Mouse (Mus musculus): ENCODE data around the gene Megf6. TPM values are rescaled to one million over a fixed set of nuclear protein-coding genes. Genes with fewer than 3 reads are reported as not detected.

Megf6 gene
- total RNA-seq, 4 experiments from 2014 or later = 6.2 to 7.9 (median 7.1) TPM

DNA sequence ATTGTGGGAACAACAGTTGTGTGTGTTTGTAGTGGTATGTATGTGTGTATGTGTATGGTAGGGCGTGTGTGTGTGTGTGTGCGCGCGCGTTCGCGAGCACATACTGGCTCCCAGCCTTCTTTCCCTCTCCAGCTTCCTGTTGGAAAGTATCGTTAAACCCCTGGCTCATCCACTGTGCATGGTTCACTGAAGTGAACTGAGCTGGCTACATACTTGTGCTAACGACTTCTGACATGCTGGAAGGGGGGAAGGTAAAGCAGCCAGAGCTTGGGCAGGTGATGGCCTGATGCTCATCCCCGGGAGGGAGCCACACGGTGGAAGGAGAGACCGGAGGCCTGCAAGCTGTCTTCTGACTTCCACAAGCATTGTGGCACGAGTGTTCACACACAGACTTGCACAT lies 40.9 kb downstream of the Megf6 start:
- no peak for DNase-seq (ENCODE audit: low spot score in 2 of 2)

DNA sequence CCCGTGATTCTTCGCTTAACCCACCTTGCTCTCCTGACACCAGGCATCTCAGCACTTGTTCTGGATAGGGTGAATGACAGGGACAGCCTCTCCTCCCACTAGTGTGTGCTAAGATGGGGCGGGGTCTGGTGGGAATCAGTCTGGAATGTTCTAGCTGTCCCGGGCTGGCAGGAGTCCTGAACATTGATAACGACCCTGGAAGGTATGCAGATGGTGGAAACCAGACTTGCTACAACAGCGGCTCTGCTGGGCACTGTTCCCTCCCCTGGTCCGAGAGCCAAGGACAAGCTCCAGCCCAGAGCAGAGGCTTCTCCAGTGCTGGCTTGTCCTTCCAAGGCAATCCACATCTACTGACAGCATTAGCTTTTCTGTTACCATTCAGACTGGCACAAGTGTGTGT lies 43.1 kb downstream of the Megf6 start:
- DNase-seq (ENCODE audit: low spot score in 2 of 2) = no peak

DNA sequence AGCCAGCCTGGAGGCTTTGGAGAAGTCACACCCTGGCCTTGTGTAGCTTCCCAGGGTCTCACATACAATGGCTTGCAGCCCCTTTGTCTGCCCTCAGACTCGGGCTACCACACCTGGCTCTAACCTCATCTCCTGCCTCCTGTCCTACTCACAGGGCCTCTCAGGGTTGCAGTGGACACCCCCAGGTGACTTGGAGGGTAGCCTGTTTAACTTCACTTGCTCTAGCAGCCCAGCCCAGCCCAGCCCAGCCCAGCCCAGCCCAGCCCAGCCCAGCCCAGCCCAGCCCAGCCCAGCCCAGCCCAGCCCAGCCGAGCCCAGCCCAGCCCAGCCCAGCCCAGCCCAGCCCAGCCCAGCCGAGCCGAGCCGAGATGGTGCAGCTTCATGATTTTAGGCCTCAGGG lies 43.5 kb downstream of the Megf6 start:
- DNase-seq (ENCODE audit: low spot score in 2 of 2) = no peak

DNA sequence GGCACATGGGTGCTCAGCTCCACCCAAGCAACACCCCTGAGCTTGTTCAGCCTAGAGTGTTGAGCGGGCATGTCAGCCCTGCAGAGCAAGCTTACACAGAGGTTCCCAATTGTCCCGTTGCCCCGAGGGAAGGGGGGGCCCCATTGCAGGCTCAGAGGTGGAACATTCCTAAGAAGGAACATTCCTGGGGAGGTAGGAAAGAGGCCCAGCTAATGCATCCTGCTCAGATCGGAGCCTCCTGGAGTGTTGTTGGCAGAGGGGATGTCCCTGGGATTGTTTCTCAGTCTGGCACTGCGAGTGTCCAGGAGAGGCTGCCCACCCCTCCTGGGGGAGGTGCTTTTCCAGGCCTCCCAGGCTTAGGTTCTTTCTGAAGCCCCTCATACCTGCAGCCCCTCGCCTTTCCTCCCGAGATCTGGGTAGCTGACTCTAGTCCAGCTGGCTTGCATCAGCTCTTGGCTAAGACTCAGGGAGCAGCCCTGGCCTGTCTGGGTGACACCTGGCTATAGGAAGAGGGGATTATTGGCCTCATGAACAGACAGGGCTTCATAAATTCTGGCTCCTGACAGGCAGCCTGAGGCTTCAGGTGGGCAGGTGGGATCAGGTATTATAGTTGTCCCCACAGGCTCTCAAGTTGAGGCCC lies 47.3 kb downstream of the Megf6 start:
- DNase-seq (ENCODE audit: low spot score in 2 of 2) = no peak

DNA sequence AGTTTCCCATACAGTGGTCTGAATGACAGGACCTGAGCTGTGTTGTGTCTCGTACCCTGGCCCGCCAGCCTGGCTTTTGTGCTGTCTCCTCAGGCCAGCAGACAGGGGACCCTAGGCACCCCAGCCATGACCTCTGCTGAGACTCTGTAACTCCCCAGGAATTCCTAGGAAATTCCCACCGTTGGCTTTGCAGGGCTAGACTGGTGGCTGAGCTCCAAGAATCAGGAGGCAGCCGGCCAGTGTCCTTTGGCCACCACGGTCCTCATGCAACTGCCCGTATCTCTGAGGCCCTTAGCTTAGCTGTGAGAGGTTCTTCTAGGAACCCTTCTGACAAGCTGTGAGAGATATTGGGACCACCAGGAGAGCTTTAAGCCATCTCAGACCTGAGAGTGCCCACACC lies 52.2 kb downstream of the Megf6 start:
- no peak for DNase-seq (ENCODE audit: low spot score in 2 of 2)

DNA sequence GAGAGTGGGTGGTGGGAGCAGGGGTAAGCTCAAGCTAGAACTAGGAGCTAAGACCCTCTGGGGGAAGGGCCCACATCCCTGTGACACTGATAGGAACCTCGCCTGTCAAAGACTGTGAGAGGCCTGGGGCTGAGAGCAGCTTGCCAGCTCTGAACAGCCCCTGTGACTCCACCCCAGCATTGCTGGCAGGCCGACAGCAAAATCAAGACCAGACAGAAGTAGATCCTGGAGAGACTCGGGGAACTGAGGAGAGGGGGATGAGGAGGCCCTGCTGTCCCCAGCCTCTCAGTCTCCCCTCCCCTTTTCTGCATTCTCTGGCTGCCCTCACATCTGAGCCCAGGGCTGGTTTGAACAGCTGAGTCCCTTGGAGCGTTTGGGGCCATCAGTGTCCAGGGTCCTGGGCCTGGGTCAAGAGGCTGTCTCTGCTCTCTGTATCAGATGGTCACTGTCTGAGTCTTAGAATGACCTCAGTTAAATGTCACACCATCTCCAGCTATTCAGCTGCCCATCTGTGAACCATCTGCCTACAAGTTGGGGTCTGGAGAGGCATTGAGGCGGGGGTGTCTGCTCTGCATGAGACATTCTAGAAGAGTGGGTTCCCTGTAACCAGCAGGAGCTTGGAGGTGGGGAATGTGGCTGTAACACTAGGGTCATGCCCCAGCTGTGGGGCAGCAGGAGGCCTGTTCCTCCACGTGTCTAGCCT lies 53.9 kb downstream of the Megf6 start:
- DNase-seq (ENCODE audit: low spot score in 2 of 2) = no peak

DNA sequence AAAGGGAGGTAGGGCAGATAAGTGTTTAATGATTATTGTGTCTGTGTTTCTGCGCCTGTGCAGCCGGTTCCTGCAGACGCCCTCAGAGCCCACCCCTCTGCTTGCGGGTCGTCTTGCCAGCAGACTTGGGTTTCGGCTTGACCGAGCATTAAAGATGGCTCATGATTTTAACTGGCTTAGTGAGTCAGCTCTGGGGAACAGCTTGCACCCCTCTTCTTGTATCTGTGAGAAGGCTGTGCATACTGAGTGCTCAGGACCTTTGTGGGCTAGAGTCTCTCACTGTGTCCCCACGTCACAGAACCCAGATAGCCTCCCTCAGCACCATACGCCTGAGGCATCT lies 54.4 kb downstream of the Megf6 start:
- DNase-seq (ENCODE audit: low spot score in 2 of 2) = no peak

DNA sequence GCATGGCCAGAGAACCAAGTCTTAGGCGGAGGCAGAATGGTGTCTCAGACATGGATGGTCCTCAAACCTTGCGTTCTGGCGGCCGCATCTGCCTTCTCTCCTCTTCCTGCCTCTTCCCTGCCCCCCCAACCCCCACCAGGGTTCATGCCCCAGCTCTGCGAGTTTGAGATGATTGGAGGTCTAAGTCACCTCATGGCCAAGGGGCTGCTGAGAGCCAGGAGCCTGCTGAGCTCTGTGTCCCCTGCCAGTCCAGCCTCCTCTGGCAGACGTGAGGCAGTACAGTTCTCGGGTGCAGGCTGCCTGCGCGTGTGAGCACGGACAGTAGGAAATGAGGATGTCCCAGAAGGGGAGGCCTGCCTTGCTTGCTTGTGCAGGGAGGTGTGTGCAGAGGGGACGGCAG lies 56.1 kb downstream of the Megf6 start:
- DNase-seq (ENCODE audit: low spot score in 2 of 2) = no peak

DNA sequence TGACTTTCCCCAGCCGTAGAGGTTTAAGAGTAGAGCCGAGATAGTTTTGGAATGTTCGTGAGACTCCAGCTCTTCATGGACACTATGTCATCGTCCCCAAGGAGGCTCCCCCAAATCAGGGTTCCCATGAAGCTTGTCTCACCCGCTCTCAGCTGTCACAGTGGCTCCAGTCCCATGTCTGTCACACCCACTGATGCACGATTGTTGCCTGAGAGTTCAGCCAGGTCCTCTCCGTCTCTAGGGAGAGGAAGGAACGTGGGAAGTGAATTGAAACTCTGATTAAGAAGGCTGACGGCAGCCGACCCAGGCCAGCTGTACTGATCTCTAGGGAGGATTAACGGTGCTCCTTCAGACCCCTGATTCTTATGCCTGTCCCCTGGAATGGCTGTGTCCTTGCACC lies 57.8 kb downstream of the Megf6 start:
- DNase-seq (ENCODE audit: low spot score in 2 of 2) = no peak

DNA sequence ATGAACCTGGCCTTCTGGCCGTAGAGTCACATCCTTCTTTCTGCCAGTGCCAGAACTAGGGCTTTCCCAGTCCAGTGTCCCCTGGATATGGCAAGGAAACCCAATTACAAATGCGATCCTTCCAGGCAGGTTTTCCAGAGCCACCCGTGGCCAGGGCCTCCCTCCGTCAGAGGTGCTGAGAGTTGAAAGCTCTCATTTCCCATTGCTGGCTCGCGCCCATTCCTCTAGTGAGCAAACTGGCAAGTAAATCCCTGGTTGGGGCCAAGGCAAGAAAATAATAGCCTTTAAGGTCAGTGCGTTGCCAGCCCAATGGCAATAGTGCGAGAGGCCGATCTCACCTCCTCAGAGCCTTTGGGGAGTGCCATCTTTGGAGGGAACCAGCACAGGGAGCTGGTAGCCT lies 59.0 kb downstream of the Megf6 start:
- DNase-seq (ENCODE audit: low spot score in 2 of 2) = no peak

DNA sequence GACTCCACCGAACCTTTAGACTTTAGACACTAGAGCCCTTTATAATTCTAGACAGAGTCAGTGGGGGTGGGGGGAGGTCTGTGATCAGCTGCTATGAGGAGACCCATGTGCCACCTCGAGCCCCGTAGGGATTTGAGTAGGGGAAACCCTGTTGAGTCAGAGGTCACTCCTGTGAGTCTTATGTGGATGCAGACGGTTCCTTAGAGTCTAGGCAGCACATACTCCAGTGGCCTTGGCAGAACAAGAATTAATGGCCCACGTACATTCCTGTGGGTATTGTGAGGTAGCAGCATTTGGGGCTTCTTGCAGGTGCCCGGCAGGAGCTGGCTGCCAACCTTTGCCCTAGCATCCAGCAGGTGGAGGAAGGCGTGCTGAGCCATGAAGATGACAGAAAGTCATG lies 60.9 kb downstream of the Megf6 start:
- DNase-seq (ENCODE audit: low spot score in 2 of 2) = no peak

DNA sequence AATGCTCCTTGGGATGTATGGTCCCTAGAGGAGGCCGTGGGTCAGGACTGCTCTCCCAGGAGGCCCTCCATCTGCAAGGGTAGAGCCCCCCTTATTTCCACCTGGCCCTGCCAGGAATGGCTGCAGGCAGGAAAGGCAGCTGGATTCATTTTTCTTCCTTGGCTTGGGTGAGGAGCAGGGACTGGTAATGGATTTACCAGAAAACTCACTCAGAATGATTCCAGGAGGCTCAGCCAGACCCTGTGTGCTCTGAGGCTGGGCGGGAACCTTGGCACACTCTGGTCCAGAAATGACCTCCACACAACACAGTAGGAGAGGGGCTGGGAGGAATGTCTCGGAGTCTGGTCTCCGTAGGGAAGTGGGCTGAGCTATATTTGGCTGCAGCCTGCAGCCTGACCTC lies 61.8 kb downstream of the Megf6 start:
- no peak for DNase-seq (ENCODE audit: low spot score in 2 of 2)

DNA sequence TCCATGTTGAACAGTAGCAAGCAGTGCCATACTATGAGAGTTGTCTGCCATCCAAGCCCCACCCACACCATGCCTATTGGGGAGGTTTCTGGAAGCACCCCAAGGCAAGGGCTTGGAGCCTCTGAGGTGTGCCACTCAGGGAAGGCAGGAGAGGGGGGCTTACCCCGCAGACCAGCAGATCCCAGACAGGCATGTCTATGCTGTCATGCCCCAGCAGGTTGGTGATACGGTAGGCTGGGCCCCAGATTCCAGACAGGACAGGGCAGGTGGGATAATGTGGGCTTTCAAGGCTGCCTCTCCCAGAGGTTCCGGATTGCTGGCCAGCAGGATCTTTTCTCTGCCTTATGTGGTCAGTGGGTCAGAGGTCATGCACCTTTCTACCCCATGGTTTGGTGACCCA lies 65.5 kb downstream of the Megf6 start:
- no peak for DNase-seq (ENCODE audit: low spot score in 2 of 2)

DNA sequence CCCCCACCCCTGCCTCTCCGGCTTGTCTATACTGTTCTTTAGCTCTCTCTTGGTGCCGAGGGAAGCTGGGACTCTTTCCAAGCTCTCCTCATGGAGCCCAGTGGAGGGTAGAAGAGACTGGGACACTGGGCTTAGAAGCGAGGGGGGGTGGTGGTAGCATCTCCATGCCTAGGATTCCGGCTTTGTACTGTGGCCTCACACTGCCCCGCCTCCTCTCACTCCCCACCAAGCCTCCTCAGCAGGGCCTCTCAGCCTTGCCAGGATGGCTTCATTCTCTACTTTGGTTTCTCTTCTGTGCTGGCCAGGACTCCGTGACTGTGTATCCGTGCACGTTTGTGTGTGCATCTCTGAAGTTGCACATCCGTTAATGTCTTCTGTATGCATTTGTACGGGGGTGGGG lies 66.4 kb downstream of the Megf6 start:
- no peak for DNase-seq (ENCODE audit: low spot score in 2 of 2)

DNA sequence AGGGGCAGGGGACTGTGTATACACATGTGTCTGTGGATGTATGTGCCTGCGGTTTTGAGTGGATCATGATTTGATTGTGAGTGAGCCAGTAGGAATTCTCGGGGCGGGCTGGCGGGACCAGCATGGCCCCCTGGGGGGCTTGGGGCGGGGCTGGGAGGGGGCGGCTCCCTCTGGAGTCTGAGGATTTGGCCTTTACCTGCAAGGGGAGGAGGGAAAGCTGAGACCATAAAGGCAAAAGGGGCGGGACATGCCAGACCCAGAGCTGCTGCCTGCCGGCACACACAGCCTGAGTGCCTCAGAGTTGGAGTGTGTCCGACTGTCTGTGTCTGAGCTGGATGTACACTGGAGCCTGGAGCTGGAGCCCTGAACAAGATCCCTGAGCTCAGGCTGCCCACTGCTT lies 66.8 kb downstream of the Megf6 start:
- DNase-seq (ENCODE audit: low spot score in 2 of 2) = no peak

DNA sequence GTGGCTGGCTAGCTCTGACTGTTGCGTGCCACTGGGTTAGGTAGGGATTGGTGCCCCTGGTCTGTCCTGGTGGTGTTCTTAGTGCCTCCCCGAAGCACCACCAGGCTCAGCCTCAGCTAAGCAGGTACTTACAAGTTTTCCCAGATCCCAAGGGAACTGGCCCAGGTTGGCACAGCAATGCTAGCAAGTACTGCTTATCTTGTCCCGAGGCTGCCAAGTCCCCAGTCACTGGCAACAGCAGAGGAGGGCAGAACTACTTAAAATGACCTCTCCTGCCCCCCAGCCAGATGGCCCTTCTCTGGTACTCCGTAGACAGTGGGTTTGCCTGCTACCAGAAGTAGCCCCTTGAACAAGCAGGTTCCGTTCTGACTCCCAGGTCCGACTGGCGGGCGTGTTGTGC lies 68.7 kb downstream of the Megf6 start:
- DNase-seq (ENCODE audit: low spot score in 2 of 2) = no peak

DNA sequence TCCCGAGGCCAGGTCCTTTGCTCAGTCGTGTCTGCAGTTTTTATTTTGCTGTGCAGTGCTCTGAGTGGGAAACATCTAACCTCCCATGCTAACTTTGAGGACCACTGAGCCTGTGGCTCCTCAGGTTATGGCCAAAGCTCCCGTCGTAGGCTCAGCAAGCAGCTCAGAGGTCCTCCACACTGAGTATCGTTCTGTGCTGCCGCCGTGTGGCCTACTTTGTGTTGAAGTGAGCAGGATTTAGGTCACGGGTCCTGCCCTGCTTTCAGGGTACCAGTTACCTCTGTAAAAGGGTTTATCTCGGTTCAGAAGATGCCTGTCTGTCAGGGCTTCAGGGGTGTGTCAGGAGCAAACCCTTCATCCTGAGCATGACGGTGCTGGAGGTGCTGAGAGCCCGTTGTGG lies 70.1 kb downstream of the Megf6 start:
- no peak for DNase-seq (ENCODE audit: low spot score in 2 of 2)

DNA sequence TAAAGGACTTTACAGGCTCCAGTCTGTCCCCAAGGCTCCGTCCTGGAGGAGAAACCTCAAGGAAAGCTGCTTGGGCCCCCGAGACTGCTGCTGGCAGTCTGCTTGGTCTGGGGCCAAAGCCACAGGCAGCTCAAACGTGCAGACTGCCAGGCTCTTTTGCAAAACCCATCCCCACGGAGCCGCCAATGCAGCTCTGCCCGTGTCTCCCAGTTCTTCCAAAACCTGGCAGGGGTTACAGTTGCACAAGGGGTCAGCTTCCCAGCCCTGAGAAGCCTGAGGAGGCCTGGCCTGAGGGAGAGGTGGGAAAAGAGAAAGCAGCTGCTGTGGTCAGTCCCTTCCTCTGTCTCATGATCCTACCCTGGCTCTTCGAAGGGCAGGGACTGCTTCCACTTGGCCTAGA lies 74.8 kb downstream of the Megf6 start:
- DNase-seq (ENCODE audit: low spot score in 2 of 2) = no peak

DNA sequence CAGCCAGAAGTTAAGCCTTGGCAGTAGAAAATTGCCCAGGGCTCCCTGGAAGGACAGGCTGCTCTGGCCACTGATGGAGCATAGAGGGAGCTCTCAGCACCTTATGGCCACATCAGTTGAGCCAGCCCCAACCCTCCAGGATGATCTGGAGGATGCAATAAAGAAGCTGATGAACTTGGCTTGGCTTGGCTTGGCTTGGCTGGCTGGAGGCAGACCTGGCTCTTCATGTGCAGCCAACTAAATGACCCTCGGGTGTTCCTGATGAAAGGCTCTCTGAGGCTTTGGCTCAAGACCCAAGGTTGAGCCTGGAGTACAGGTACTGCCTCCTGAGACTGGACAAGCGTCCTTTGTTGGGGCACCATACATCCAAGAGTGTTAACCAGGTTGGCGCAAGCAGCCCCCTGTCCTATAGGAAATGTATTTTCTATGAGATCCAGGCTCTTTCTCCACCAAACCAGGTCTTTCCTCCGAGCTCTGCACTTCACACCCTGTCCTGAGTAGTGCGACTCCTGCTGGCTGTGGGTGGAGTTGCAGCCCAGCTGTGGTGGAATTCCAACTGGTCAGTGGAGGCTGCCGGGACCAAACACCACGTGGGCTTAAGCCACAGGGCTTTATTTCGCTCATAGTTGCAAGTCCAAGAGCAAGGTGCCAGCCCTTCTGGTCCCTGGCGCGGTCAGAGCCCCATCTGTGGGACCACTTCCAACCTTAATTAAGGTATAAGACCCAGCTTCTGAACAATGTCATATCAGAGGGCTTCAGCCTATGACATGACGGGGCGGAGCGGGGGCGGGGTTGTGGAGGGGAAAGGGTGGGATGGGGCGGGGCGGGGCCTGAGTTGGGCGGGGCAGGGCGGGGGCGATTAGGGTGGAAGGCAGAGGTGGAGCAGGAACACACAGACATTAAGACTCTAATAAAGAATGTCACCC lies 75.8 kb downstream of the Megf6 start:
- DNase-seq (ENCODE audit: low spot score in 2 of 2) = peak in 1 of 2 experiments; percentile 52

DNA sequence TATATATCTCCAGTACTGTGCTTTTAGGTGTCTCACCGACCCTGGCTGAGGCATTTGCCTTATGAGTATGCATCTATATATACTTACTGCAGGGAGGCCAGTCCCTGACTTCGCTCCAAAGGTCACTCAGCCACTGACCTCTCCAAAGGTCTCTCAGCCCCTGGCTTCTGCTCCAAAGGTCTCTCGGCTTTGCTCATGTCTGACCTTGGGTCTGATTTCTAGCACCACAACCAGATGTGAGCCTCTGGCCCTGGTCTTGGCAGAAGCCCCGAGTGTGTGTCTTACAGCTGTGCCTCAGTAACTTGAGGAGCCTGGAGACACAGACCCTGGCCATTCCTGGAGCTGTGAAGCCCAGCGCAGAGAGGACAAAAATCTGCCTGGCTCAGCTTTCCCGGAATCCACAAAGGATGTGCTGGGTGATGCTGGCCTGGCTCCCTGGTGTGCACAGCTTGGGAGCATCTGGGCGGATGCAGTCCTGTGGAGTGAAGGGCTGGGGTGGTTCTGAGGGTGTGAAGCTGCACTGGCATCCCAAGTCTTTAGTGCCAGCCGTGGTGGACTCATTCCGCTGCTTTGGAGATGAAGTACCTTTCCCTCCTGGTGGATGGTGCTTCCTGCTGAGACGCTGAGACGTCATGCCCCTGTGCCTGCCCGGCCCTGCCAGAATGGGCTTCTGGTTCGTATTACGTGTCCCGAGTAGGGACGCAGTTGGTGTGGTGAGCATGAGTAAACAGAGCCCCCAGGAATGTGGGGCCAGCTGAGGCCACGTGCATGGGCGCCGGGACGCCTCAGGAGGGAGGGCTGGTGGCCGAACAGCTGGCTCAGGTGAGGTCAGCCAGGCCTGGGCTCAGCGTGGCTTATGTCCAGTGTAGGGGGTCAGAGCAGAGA lies 76.9 kb downstream of the Megf6 start:
- DNase-seq (ENCODE audit: low spot score in 2 of 2) = no peak

DNA sequence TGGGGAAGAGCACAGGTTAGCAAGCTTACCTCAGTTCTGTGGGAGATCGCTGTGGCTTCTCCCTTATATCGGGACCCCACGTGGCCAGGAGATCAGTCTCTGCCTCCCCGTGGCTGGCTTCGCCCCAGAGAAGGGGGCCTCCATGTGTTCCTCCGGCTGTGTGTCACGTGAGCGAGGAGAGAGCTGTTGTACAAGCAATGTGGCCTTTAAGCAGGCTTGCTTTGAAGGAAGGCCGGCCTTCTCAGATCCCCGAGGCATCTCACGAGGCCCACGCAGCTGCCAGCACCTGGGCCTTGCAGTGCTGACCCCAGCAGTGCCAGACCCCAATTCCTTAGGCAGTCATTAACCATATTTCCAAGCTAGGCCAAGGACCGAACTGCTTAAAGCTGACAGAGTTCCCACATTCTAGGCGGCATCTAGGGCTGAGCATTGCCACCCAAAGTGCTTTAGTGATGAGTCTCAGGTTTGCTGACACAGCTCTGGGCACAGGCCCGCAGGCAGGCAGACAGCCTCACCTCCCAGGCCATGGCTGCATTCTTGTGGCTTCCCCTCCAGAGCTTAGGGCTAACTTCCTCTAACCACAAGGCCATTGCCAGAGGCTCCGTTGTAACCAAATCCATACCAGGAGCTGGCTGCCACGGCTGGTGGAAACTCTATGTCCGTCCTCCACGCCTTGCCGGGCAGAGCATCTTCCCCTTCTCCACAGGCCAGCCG lies 77.7 kb downstream of the Megf6 start:
- DNase-seq (ENCODE audit: low spot score in 2 of 2) = no peak

Measured in left cerebral cortex, adult 8-10 months (tissue).